Mouse (Mus musculus): ENCODE data around the gene She.
"Not testable (repeated sequence)": the region's sequence is repeated elsewhere in the genome, so short reads cannot be mapped to it uniquely, and the experiment has no call there.

The She gene

DNA sequence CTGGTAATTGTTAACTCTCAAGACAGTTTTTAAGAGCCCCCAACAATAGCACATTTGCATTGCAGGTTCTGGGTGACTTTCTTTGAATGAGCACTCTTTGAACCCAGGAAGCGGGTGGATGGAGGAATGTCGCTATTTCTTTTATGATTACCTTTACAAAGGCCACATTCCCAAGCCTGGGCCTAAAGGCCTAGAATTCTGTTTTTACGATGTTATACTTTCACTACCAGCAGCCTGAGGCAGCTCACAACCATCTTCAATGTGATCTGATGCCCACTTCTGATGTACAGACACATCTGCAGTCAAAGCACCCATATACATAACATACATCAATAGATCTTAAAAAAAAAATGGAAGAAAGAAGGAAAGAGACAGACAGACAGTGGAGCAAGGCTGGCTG, 32.1 kb downstream of the She start:
- not testable (repeated sequence) for DNase-seq (ENCODE audit: low spot score in 2 of 2)

- DNase-seq (ENCODE audit: low spot score in 2 of 2), result no peak
Observed at GRCm38 (mm10) chr3:89863716-89864509, 32.7 kb downstream of the She start.

GRCm38 (mm10) chr3:89865020-89865419, 33.9 kb downstream of the She start:
- no peak for DNase-seq (ENCODE audit: low spot score in 2 of 2)

GRCm38 (mm10) chr3:89865764-89866163, 34.6 kb downstream of the She start:
- DNase-seq (ENCODE audit: low spot score in 2 of 2), result no peak

DNA sequence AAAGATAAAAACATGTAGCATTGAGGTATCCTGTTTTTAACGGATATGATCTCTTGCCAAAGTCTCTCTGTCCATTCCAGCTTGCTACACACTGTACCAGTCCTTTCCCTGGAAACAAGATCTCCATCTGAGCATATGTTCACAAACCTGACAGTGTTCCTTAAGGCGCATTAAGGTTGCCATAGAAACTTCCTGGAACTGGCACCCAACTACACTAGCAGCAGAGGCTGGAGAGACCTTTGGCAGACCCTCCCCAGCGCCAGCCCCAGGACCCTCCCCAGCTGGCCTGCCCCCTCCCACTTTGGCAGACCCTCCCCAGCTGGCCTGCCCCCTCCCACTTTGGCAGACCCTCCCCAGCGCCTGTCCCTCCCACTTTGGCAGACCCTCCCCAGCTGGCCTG, 36.5 kb downstream of the She start:
- no peak for DNase-seq (ENCODE audit: low spot score in 2 of 2)

- no peak for DNase-seq (ENCODE audit: low spot score in 2 of 2)
Observed at GRCm38 (mm10) chr3:89868357-89868756, 37.2 kb downstream of the She start.

- DNase-seq (ENCODE audit: low spot score in 2 of 2), result no peak
Observed at GRCm38 (mm10) chr3:89868956-89869355, 37.8 kb downstream of the She start.

GRCm38 (mm10) chr3:89869556-89869955, 38.4 kb downstream of the She start:
- peak in 1 of 2 experiments; percentile 23 for DNase-seq (ENCODE audit: low spot score in 2 of 2)

DNA sequence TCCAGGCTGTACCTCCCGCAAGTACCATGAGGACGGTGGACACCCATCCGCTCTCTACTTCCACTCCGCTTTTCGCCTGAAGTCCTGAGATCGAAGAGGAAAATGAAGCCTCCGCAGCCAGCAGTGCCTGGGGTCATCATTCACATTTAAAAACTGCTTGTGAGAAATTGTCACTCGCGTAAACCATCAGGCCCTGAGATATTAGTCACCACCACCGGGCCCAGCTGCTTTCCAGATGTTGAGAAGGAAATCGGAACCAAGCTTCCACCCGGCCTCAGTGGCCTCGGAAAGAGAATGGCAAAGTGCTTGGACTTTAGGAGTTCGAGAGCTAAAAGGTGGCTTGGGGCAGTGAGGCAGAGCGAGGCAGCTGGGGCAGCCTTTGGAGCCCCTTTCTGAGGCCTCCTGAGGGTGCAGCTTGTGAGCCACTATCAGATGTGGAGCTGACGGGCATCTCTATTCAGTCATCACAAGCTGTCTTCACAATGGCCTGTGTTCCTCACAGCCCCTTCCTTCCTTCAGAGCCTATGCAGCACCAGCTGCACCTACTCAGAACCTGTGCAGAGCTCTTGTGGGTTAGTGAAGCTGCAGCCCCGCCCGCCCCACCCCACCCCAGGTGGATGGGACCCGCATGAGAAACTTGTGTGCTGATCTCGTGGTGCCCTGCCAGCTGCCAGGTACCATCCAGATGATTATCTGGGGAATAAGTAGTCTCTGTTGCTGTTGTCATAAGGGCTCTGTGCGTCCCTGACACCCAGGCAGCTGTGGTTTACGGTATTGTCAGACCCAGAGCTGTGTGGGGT, 39.5 kb downstream of the She start:
- DNase-seq (ENCODE audit: low spot score in 2 of 2), result no peak

GRCm38 (mm10) chr3:89871339-89871914, 40.3 kb downstream of the She start:
- no peak for DNase-seq (ENCODE audit: low spot score in 2 of 2)

- peak in 1 of 2 experiments; percentile 25 for DNase-seq (ENCODE audit: low spot score in 2 of 2)
Observed at GRCm38 (mm10) chr3:89872209-89872608, 41.0 kb downstream of the She start.

DNA sequence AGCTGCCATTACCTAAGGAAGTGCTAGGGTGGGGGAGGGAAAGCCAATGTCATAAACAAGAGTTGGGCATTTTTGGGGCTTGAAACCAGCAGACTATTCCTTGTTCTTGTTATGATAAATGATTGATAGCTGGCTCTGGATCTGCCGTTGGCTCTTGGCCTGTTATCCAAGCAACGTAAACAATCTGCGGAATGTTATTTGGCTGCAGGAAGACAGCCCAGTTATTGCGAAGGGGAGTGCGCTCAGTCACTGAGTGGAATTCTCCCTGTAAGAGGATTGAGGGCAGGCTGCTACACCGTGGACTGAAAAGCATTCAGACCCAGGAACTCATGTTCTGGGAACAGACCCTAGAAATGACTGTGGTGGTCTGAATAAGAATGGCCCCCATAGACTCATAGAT, 41.5 kb downstream of the She start:
- no peak for DNase-seq (ENCODE audit: low spot score in 2 of 2)

DNA sequence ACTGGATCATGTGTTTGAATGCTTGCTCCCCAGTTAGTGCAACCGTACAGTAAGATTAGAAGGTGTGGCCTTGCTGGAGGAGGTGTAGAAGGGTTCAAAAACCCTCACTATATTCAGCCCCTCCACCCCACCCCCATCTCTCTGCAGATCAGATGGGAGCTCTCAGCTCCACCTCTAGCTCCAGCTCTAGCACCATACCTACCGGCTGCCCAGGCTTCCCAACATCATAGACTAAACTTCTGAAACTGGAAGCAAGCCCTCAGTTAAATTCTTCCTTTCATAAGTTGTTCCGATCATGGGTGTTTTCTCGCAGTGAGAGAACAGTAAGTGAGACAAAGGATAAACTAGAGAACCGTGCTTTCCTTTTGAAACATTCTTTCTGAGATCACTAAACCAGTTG, 42.9 kb downstream of the She start:
- DNase-seq (ENCODE audit: low spot score in 2 of 2), result no peak

DNA sequence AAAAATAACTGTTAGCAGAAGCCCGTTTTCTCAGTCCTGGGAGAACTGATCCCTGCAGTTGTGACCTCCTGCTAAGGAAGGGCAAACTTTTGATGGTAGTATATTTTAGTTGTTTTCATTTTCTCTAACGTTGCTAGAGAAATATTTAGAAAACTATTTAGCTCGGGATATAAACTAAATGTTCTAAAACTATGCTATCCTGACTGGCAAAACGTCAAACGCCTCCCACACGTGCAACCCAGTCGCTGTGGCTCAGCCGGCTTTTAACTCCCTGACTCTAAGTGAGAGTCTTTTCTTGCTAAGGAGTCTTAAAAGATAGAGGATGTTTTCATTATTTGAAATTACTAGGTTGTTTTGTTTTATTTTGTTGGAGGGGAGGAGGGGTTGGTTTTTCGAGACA, 43.9 kb downstream of the She start:
- DNase-seq (ENCODE audit: low spot score in 2 of 2), result no peak

- no peak for DNase-seq (ENCODE audit: low spot score in 2 of 2)
Observed at GRCm38 (mm10) chr3:89875781-89876180, 44.6 kb downstream of the She start.

GRCm38 (mm10) chr3:89876469-89876868, 45.3 kb downstream of the She start:
- DNase-seq (ENCODE audit: low spot score in 2 of 2), result no peak

DNA sequence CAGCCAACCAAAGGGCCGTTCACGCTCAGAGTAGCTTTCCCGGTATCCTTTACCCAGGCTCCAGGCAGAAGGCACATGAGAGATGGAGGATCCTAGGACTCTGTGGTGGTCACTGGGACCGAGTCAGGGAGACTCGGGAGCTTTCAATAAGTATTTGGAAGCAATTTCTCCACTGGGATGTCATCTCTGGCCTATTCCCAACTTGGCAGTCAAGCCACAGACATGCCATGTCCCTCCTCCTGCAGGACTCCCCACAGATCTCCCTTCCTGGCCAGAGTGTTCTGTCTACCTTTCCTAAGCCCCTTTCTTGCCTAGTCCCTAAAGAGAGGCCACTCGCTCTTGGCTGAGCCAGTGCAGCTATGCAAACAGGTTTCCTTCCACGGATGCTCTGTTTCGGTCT, 46.0 kb downstream of the She start:
- no peak for DNase-seq (ENCODE audit: low spot score in 2 of 2)

- DNase-seq (ENCODE audit: low spot score in 2 of 2), result no peak
Observed at GRCm38 (mm10) chr3:89878456-89878855, 47.3 kb downstream of the She start.

DNA sequence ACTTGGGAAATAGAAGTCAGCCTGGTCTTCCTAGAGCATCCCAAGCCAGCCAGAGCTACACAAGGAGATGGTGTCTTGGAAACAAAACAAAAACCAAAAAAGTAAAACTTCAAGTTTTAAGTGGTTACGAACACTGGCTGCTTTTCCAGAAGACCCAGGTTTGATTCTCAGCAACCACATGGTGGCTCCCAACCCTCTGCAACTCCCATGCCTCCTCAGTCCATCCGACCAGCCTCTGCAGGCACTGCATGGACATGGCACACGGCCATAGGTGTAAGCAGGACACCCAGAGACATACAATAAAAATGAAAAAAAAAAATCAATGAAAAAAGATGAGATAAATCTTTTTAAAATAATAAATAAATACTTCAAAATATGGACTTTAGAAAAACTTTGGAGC, 48.2 kb downstream of the She start:
- no peak for DNase-seq (ENCODE audit: low spot score in 2 of 2)

GRCm38 (mm10) chr3:89880036-89880851, 49.1 kb downstream of the She start:
- no peak for DNase-seq (ENCODE audit: low spot score in 2 of 2)

- DNase-seq (ENCODE audit: low spot score in 2 of 2), result no peak
Observed at GRCm38 (mm10) chr3:89882556-89883181, 51.5 kb downstream of the She start.
